Mouse (Mus musculus) heart, adult 2 months (tissue): ENCODE measurements around the gene Cdk17.

Source experiments
- CTCF ChIP-seq: fragments of 200-600 bp; IDR thresholded peaks from 2 replicates; pipeline ENCODE4 v1.8.1; 2022; ENCODE audit warnings: antibody characterized with exemption, mild to moderate bottlenecking, moderate library complexity
- EP300 ChIP-seq: fragments of 200-500 bp; IDR thresholded peaks from 2 replicates; pipeline ENCODE4 v1.6.1; 2011; ENCODE audit warnings: low read depth, low read length, control low read depth; ENCODE audit not compliant: insufficient read depth
- POLR2A ChIP-seq: fragments of 200-500 bp; IDR thresholded peaks from 2 replicates; pipeline ENCODE4 v1.6.1; 2011; ENCODE audit warnings: mild to moderate bottlenecking, low read depth, low read length, control low read depth; ENCODE audit not compliant: insufficient read depth

DNA sequence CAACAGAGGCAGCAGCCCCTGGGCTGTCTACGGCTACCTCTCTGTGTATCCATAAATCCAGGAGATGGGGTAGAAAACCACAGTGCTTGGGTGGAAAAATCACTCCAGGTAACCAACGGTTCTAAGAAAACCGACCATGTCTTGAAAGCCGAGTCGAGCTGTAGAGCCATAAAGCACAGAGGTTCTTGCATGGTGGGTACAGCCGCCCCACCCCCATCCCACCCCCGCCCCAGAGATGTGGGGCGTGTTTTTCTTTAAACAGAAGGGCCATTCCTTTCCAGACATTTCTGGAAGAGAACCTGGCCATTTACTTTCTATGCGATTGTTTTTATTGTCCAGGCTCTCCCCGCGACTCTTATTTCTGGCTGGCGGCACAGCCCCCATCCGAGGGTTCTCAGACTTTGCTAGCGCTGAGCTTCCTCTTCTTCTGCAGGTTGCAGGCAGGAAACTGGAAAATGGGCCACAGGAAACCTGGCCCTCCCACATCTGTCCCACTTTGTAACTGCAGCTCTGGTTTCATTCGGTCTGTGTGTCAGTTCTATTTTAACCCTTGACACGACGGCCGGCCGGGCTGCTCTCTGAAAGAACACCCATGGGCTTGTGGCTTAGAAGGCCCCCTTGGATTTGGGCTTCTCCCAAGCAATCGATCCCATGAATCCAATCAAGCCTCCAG, 134.0 kb downstream of the Cdk17 start:
- TF ChIP-seq EP300 (peak; percentile 75), POLR2A (0 out of 2 replicates have a peak, but pooled peaks have one; percentile 31), CTCF (no peak)
